Mouse (Mus musculus) liver, postnatal 0 days (tissue): ENCODE results near the gene Farsa. TPM values are rescaled to one million over a fixed set of nuclear protein-coding genes. Genes with fewer than 3 reads are reported as not detected.

ENCODE experiments used
- ATAC-seq: fragments of 200-750 bp; cut with Nextera tagmentation; 2 replicates; pipeline ENCODE4 v1.8.0; 2017; ENCODE audit warnings: mild to moderate bottlenecking, moderate library complexity
- DNase-seq: peaks from one replicate; pipeline ENCODE4 v3.0.0-alpha.2; 2016
- H3K27ac ChIP-seq: fragments of 300-500 bp; sonication (generic); 2 replicates; pipeline ENCODE4 v1.5.1; 2014; ENCODE audit warnings: antibody characterized with exemption, moderate library complexity, mild to moderate bottlenecking, low read depth
- H3K27me3 ChIP-seq: fragments of 300-500 bp; sonication (generic); 2 replicates; pipeline ENCODE4 v1.6.1; 2014; ENCODE audit warnings: low read length, control low read depth, mixed read lengths; ENCODE audit not compliant: insufficient read depth
- H3K36me3 ChIP-seq: fragments of 300-500 bp; sonication (generic); replicated peaks from 2 replicates; pipeline ENCODE4 v1.6.1; 2014; ENCODE audit warnings: mild to moderate bottlenecking, control low read depth, low read length, moderate library complexity, mixed read lengths; ENCODE audit not compliant: insufficient read depth
- H3K4me1 ChIP-seq: fragments of 300-500 bp; sonication (generic); 2 replicates; pipeline ENCODE4 v1.6.1; 2014; ENCODE audit warnings: antibody characterized with exemption, mild to moderate bottlenecking, control low read depth; ENCODE audit not compliant: insufficient read depth
- H3K4me2 ChIP-seq: fragments of 300-500 bp; sonication (generic); 2 replicates; pipeline ENCODE4 v1.6.1; 2014; ENCODE audit warnings: low read depth, mild to moderate bottlenecking, low read length, moderate library complexity, mixed read lengths
- H3K4me3 ChIP-seq: fragments of 300-500 bp; sonication (generic); 2 replicates; pipeline ENCODE4 v1.5.1; 2014; ENCODE audit warnings: low read depth, low read length
- H3K9ac ChIP-seq: fragments of 300-500 bp; sonication (generic); replicated peaks from 2 replicates; pipeline ENCODE4 v1.6.1; 2014; ENCODE audit warnings: mild to moderate bottlenecking, moderate library complexity
- H3K9me3 ChIP-seq: fragments of 300-500 bp; sonication (generic); 2 replicates; pipeline ENCODE4 v1.6.1; 2016; ENCODE audit warnings: mild to moderate bottlenecking, control low read depth, low read length, mixed read lengths
- CTCF ChIP-seq: sonication (generic); IDR thresholded peaks from 2 replicates; pipeline ENCODE4 v1.5.1; 2016; ENCODE audit warnings: antibody characterized with exemption, low read depth
- EP300 ChIP-seq: IDR thresholded peaks from 2 replicates; pipeline ENCODE4 v1.6.1; 2016; ENCODE audit warnings: antibody characterized with exemption, low read depth, mild to moderate bottlenecking
- WGBS: fragments of 180-500 bp; shearing (Covaris S2); extraction: QIAGEN DNeasy Blood & Tissue Kit; methylation state at CpG from one replicate; pipeline ENCODE4 v1.1.7; 2014; ENCODE audit not compliant: insufficient replicate concordance; 5-methylcytosine and 5-hydroxymethylcytosine counted together
- microRNA-seq: library from miRNA; unstranded; fragments of <30 nt; microRNA quantifications from one replicate; pipeline ENCODE4, GENCODE M21; 2016
- polyA plus RNA-seq: library from polyadenylated mRNA; unstranded; fragments of >200 nt; fragmentation: Nextera tagmentation; extraction: Ambion mirVana; gene quantifications from 2 replicates; pipeline ENCODE4 v1.2.1, GENCODE M21; 2015

The Farsa gene
- polyA plus RNA-seq, 1 experiment from 2014 or later = 33.6 TPM

- no peaks in the 10 kb centered on the region; the same call in 1 of the 2 replicates for H3K36me3 ChIP-seq
- H3K4me2 ChIP-seq = no peak overlapping the region
- no peaks in the 10 kb centered on the region for H3K9me3 ChIP-seq
- 86% methylated on average over 8 of the region's 8 CpGs for WGBS
- no peak for ATAC-seq
- H3K27ac ChIP-seq = no peak overlapping the region
- no peak overlapping the region for H3K4me3 ChIP-seq
- peaks cover 12% of the 10 kb centered on the region for H3K4me1 ChIP-seq
- H3K27me3 ChIP-seq = peaks cover 21% of the 10 kb centered on the region
- no peak overlapping the region for H3K9ac ChIP-seq
- no peak for DNase-seq
- TF ChIP-seq EP300 (no peak), CTCF (no peak)
Observed at GRCm38 (mm10) chr8:84915269-84915668, 58.5 kb downstream of the Farsa start.

GRCm38 (mm10) chr8:84917781-84918180 is 61.0 kb downstream of the Farsa start:
- ATAC-seq = no peak

DNA sequence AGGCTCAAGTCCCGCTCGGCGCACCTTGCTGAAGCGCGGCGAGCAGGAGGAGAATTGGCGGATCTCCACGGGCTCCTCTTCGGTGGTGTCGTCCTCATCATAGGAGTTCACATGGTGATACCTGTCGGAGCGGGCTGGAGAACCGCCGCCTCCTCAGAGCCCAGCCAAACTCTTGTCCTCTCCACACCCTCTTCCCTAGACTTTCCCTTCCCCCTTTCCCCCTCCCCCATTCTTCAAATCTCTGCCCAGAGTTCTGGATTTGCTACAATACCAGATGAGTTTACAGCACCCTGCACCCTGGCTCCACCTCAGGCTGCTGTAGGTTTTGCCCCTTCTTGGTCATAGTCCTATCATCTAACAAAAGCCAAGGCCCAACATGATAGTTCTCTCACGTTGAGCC is 61.9 kb downstream of the Farsa start:
- H3K27ac ChIP-seq = no peak overlapping the region
- TF ChIP-seq EP300 (no peak), CTCF (no peak)
- no peaks in the 10 kb centered on the region for H3K36me3 ChIP-seq
- H3K4me1 ChIP-seq = peaks cover under 1% of the 10 kb centered on the region; the same call in 1 of the 2 replicates
- ATAC-seq (no peak), DNase-seq (no peak)
- H3K9ac ChIP-seq = no peak overlapping the region
- peaks cover 4% of the 10 kb centered on the region; the same call in 1 of the 2 replicates for H3K27me3 ChIP-seq
- no peaks in the 10 kb centered on the region for H3K9me3 ChIP-seq
- WGBS = 88% methylated on average over 15 of the region's 15 CpGs
- no peak overlapping the region for H3K4me3 ChIP-seq
- no peak overlapping the region for H3K4me2 ChIP-seq

More at GRCm38 (mm10) chr8:84917781-84918180, 61.0 kb downstream of the Farsa start:
- WGBS = 49% methylated on average over 20 of the region's 20 CpGs
- DNase-seq = no peak
- no peak overlapping the region for H3K9ac ChIP-seq
- H3K4me2 ChIP-seq = no peak overlapping the region
- H3K4me1 ChIP-seq = peaks cover 8% of the 10 kb centered on the region
- TF ChIP-seq EP300 (no peak), CTCF (no peak)
- H3K36me3 ChIP-seq = no peaks in the 10 kb centered on the region
- no peak overlapping the region for H3K4me3 ChIP-seq
- no peak overlapping the region for H3K27ac ChIP-seq
- H3K9me3 ChIP-seq = no peaks in the 10 kb centered on the region
- H3K27me3 ChIP-seq = peaks cover 8% of the 10 kb centered on the region

Small RNA genes within 50 kb of the gene (microRNA-seq; reads per million reads assigned to microRNA genes)
- gene Mir7069 = 2.0 reads per million

Other genes starting within 250 kb of the Farsa start
- gene Ier2, start 194.1 kb upstream of the Farsa start, polyA plus RNA-seq = 32.3 and 32.9 TPM in 2 replicates
- gene Trmt1, start 170.7 kb upstream of the Farsa start, polyA plus RNA-seq = 21.3 TPM in 2 replicates
- gene Nacc1, start 169.1 kb upstream of the Farsa start, polyA plus RNA-seq = 3.3 and 3.6 TPM in 2 replicates
- gene Lyl1, start 155.5 kb upstream of the Farsa start, polyA plus RNA-seq = 24.6 and 25.7 TPM in 2 replicates
- 4.8 and 6.3 TPM in 2 replicates for gene G430095P16Rik, start 134.0 kb upstream of the Farsa start, polyA plus RNA-seq
- gene Nfix, start 56.6 kb upstream of the Farsa start, polyA plus RNA-seq = 4.7 and 5.4 TPM in 2 replicates
- gene Dand5, start 34.2 kb upstream of the Farsa start, polyA plus RNA-seq = 2.4 and 2.5 TPM in 2 replicates
- gene Gadd45gip1, start 25.5 kb upstream of the Farsa start, polyA plus RNA-seq = 31.9 and 34.9 TPM in 2 replicates
- gene Rad23a, start 16.3 kb upstream of the Farsa start, polyA plus RNA-seq = 154 and 164 TPM in 2 replicates
- 331 and 375 TPM in 2 replicates for gene Calr, start 10.1 kb upstream of the Farsa start, polyA plus RNA-seq
- gene Syce2, start 15.1 kb downstream of the Farsa start, polyA plus RNA-seq = 30.6 and 31.2 TPM in 2 replicates
- 139 and 141 TPM in 2 replicates for gene Gcdh, start 36.9 kb downstream of the Farsa start, polyA plus RNA-seq
- 133 and 149 TPM in 2 replicates for gene Klf1, start 44.9 kb downstream of the Farsa start, polyA plus RNA-seq
- 15.4 and 16.0 TPM in 2 replicates for gene Dnase2a, start 51.6 kb downstream of the Farsa start, polyA plus RNA-seq
- 0.07 TPM in 1 of 2 replicates, not detected in the other for gene Mast1, start 80.4 kb downstream of the Farsa start, polyA plus RNA-seq
- 0.09 TPM in 1 of 2 replicates, not detected in the other for gene Rtbdn, start 90.0 kb downstream of the Farsa start, polyA plus RNA-seq
- gene Gm49661, start 112.4 kb downstream of the Farsa start, polyA plus RNA-seq = 0.89 TPM in 1 of 2 replicates, not detected in the other
- gene Prdx2, start 112.6 kb downstream of the Farsa start, polyA plus RNA-seq = 780 and 831 TPM in 2 replicates
- 67.1 and 70.8 TPM in 2 replicates for gene Rnaseh2a, start 112.8 kb downstream of the Farsa start, polyA plus RNA-seq
- 14.2 and 21.9 TPM in 2 replicates for gene Junb, start 121.7 kb downstream of the Farsa start, polyA plus RNA-seq
- gene Hook2, start 133.6 kb downstream of the Farsa start, polyA plus RNA-seq = 12.0 and 12.2 TPM in 2 replicates
- not detected in 2 replicates for gene Best2, start 157.5 kb downstream of the Farsa start, polyA plus RNA-seq
- gene Asna1, start 168.3 kb downstream of the Farsa start, polyA plus RNA-seq = 33.2 and 34.4 TPM in 2 replicates
- 63.0 and 73.6 TPM in 2 replicates for gene Trir, start 169.8 kb downstream of the Farsa start, polyA plus RNA-seq
- 7.6 and 8.2 TPM in 2 replicates for gene Tnpo2, start 179.9 kb downstream of the Farsa start, polyA plus RNA-seq
- 14.4 and 14.9 TPM in 2 replicates for gene Fbxw9, start 203.1 kb downstream of the Farsa start, polyA plus RNA-seq
- not detected in 2 replicates for gene Gm5741, start 211.0 kb downstream of the Farsa start, polyA plus RNA-seq
- 24.8 and 27.7 TPM in 2 replicates for gene Dhps, start 214.8 kb downstream of the Farsa start, polyA plus RNA-seq
- gene Wdr83os, start 223.8 kb downstream of the Farsa start, polyA plus RNA-seq = 63.5 and 66.8 TPM in 2 replicates
- gene Wdr83, start 224.3 kb downstream of the Farsa start, polyA plus RNA-seq = 17.6 and 18.4 TPM in 2 replicates
- 42.6 and 44.6 TPM in 2 replicates for gene Man2b1, start 226.3 kb downstream of the Farsa start, polyA plus RNA-seq